Mouse (Mus musculus) G1E-ER4 (cell line): ENCODE results near the gene Olfr628. TPM values are rescaled to one million over a fixed set of nuclear protein-coding genes. Genes with fewer than 3 reads are reported as not detected.

Source experiments
- GATA1 ChIP-seq: IDR thresholded peaks from one replicate; pipeline ENCODE4 v1.8.0; 2012; ENCODE audit warnings: low read length, inconsistent platforms
- polyA plus RNA-seq: library from polyadenylated mRNA; stranded (reverse); fragments of >175 nt; gene quantifications from 2 replicates; pipeline ENCODE4 v1.2.3, GENCODE M21; 2012

Gene Olfr628
- polyA plus RNA-seq = not detected in 2 replicates

- no peak for TF ChIP-seq GATA1
These were observed at the start of gene Olfr628 for GRCm38 (mm10) chr7:103730074-103730473. TSS of gene Olfr628 (plus strand) at chr7:103730374.

GRCm38 (mm10) chr7:103682420-103682819, 47.8 kb upstream of the Olfr628 start, which contains the start of gene Olfr625-ps1:
TSS of gene Olfr625-ps1 (plus strand) at chr7:103682720.
- TF ChIP-seq GATA1 = no peak

GRCm38 (mm10) chr7:103699469-103699868, 30.7 kb upstream of the Olfr628 start:
- TF ChIP-seq GATA1 = no peak

GRCm38 (mm10) chr7:103712024-103712423, 18.1 kb upstream of the Olfr628 start:
- no peak for TF ChIP-seq GATA1

GRCm38 (mm10) chr7:103714371-103714770, 15.8 kb upstream of the Olfr628 start, which contains the start of gene Olfr243:
TSS of gene Olfr243 (plus strand) at chr7:103714671.
- no peak for TF ChIP-seq GATA1

- no peak for TF ChIP-seq GATA1
These were observed 14.7 kb downstream of the Olfr628 start, which contains the start of gene Olfr629 for GRCm38 (mm10) chr7:103744843-103745242. TSS of gene Olfr629 (minus strand) at chr7:103744943.

- no peak for TF ChIP-seq GATA1
These were observed 27.1 kb downstream of the Olfr628 start, which contains the start of gene Olfr630 for GRCm38 (mm10) chr7:103757233-103757632. TSS of gene Olfr630 (minus strand) at chr7:103757333.

GRCm38 (mm10) chr7:103771494-103771893, 41.3 kb downstream of the Olfr628 start, which contains the start of gene Olfr69:
TSS of gene Olfr69 (minus strand) at chr7:103771594.
- no peak for TF ChIP-seq GATA1

GRCm38 (mm10) chr7:103779598-103779997, 49.4 kb downstream of the Olfr628 start, which contains the start of gene Olfr68:
TSS of gene Olfr68 (minus strand) at chr7:103779698.
- no peak for TF ChIP-seq GATA1

Other genes starting within 250 kb of the Olfr628 start
- gene Olfr609, start 232.3 kb upstream of the Olfr628 start, polyA plus RNA-seq = not detected in 2 replicates
- gene Olfr610, start 218.3 kb upstream of the Olfr628 start, polyA plus RNA-seq = not detected in 2 replicates
- gene Olfr611, start 209.5 kb upstream of the Olfr628 start, polyA plus RNA-seq = not detected in 2 replicates
- gene Olfr612, start 187.7 kb upstream of the Olfr628 start, polyA plus RNA-seq = not detected in 2 replicates
- gene Olfr613, start 182.3 kb upstream of the Olfr628 start, polyA plus RNA-seq = not detected in 2 replicates
- not detected in 2 replicates for gene Olfr615, start 174.3 kb upstream of the Olfr628 start, polyA plus RNA-seq
- not detected in 2 replicates for gene Olfr616, start 161.2 kb upstream of the Olfr628 start, polyA plus RNA-seq
- not detected in 2 replicates for gene Olfr617, start 157.3 kb upstream of the Olfr628 start, polyA plus RNA-seq
- gene Olfr618, start 140.3 kb upstream of the Olfr628 start, polyA plus RNA-seq = not detected in 2 replicates
- not detected in 2 replicates for gene Olfr619, start 129.8 kb upstream of the Olfr628 start, polyA plus RNA-seq
- not detected in 2 replicates for gene Olfr620, start 117.8 kb upstream of the Olfr628 start, polyA plus RNA-seq
- gene Olfr622, start 87.7 kb upstream of the Olfr628 start, polyA plus RNA-seq = not detected in 2 replicates
- gene Olfr623, start 66.7 kb upstream of the Olfr628 start, polyA plus RNA-seq = not detected in 2 replicates
- not detected in 2 replicates for gene Olfr624, start 59.2 kb upstream of the Olfr628 start, polyA plus RNA-seq
- gene Olfr625-ps1, start 47.7 kb upstream of the Olfr628 start, polyA plus RNA-seq = not detected in 2 replicates
- not detected in 2 replicates for gene Olfr243, start 15.7 kb upstream of the Olfr628 start, polyA plus RNA-seq
- not detected in 2 replicates for gene Olfr629, start 14.6 kb downstream of the Olfr628 start, polyA plus RNA-seq
- gene Olfr630, start 27.0 kb downstream of the Olfr628 start, polyA plus RNA-seq = not detected in 2 replicates
- gene Olfr69, start 41.2 kb downstream of the Olfr628 start, polyA plus RNA-seq = not detected in 2 replicates
- not detected in 2 replicates for gene Olfr68, start 49.3 kb downstream of the Olfr628 start, polyA plus RNA-seq
- gene Olfr67, start 61.4 kb downstream of the Olfr628 start, polyA plus RNA-seq = not detected in 2 replicates
- 31.6 and 77.2 TPM in 2 replicates for gene Hbb-bt, start 83.6 kb downstream of the Olfr628 start, polyA plus RNA-seq
- gene Hbb-bs, start 97.7 kb downstream of the Olfr628 start, polyA plus RNA-seq = 5,963 and 6,563 TPM in 2 replicates
- not detected in 2 replicates for gene Hbb-bh2, start 110.1 kb downstream of the Olfr628 start, polyA plus RNA-seq
- not detected in 2 replicates for gene Hbb-bh1, start 112.8 kb downstream of the Olfr628 start, polyA plus RNA-seq
- gene Hbb-y, start 122.8 kb downstream of the Olfr628 start, polyA plus RNA-seq = not detected in 2 replicates
- not detected in 2 replicates for gene Olfr66, start 155.9 kb downstream of the Olfr628 start, polyA plus RNA-seq
- not detected in 2 replicates for gene Olfr64, start 164.1 kb downstream of the Olfr628 start, polyA plus RNA-seq
- gene Olfr65, start 173.1 kb downstream of the Olfr628 start, polyA plus RNA-seq = not detected in 2 replicates
- gene Olfr631, start 198.5 kb downstream of the Olfr628 start, polyA plus RNA-seq = not detected in 2 replicates
- not detected in 2 replicates for gene Olfr632, start 204.0 kb downstream of the Olfr628 start, polyA plus RNA-seq
- gene Olfr633, start 214.1 kb downstream of the Olfr628 start, polyA plus RNA-seq = not detected in 2 replicates
- gene Olfr635, start 240.8 kb downstream of the Olfr628 start, polyA plus RNA-seq = not detected in 2 replicates